Mouse (Mus musculus) G1E (cell line): ENCODE data around the gene Bace2.

Source experiments
- CTCF ChIP-seq: IDR thresholded peaks from 2 replicates; pipeline ENCODE4 v1.5.1; 2012; ENCODE audit warnings: low read depth, low read length, inconsistent platforms, mixed read lengths
- GATA1 ChIP-seq: IDR thresholded peaks from 2 replicates; pipeline ENCODE4 v1.6.1; 2012; ENCODE audit warnings: borderline replicate concordance, low read length, inconsistent platforms, mixed read lengths
- TAL1 ChIP-seq: conservative IDR thresholded peaks from 2 replicates; pipeline ENCODE4 v1.6.1; 2012; ENCODE audit warnings: low read depth, low read length, inconsistent platforms, mixed read lengths

GRCm38 (mm10) chr16:97391289-97391688 is 34.7 kb downstream of the Bace2 start:
- no peak for TF ChIP-seq CTCF
- TF ChIP-seq TAL1 = no peak
- no peak for TF ChIP-seq GATA1
